Mouse (Mus musculus) C2C12 (cell line): ENCODE data around the gene 1110017D15Rik. TPM values are rescaled to one million over a fixed set of nuclear protein-coding genes. Genes with fewer than 3 reads are reported as not detected.

Experiments
- H3K27me3 ChIP-seq: one replicate; pipeline ENCODE4 v1.6.1; 2011; ENCODE audit not compliant: control insufficient read depth, insufficient read depth, insufficient read length
- H3K36me3 ChIP-seq: one replicate; pipeline ENCODE4 v1.6.1; 2011; ENCODE audit not compliant: control insufficient read depth, insufficient read depth
- H3K4me3 ChIP-seq: one replicate; pipeline ENCODE4 v1.5.1; 2011; ENCODE audit warnings: mild to moderate bottlenecking, control low read depth; ENCODE audit not compliant: poor library complexity, insufficient read depth, severe bottlenecking
- H3K79me2 ChIP-seq: one replicate; pipeline ENCODE4 v1.6.1; 2011; ENCODE audit not compliant: control insufficient read depth, insufficient read depth
- H3K79me3 ChIP-seq: one replicate; pipeline ENCODE4 v1.6.1; 2011; ENCODE audit warnings: low read depth, control low read depth
- H3ac ChIP-seq: one replicate; pipeline ENCODE3; 2011; ENCODE audit warnings: low read depth; ENCODE audit not compliant: control insufficient read depth, insufficient read length
- CEBPB ChIP-seq: IDR thresholded peaks from one replicate; pipeline ENCODE4 v1.6.1; 2011; ENCODE audit warnings: low read depth, mild to moderate bottlenecking, control low read depth, moderate library complexity
- CTCF ChIP-seq: IDR thresholded peaks from one replicate; pipeline ENCODE4 v1.5.1; 2011; ENCODE audit not compliant: control insufficient read depth, insufficient read depth, insufficient read length
- FOSL1 ChIP-seq: IDR thresholded peaks from one replicate; pipeline ENCODE4 v1.8.0; 2011; ENCODE audit warnings: mild to moderate bottlenecking, low read length; ENCODE audit not compliant: poor library complexity, insufficient read depth, severe bottlenecking
- MAX ChIP-seq: IDR thresholded peaks from one replicate; pipeline ENCODE4 v1.6.1; 2011; ENCODE audit warnings: mild to moderate bottlenecking, control low read depth
- MYOD1 ChIP-seq: IDR thresholded peaks from one replicate; pipeline ENCODE4 v1.6.1; 2011; ENCODE audit warnings: low read depth; ENCODE audit not compliant: control insufficient read depth, insufficient read length
- MYOG ChIP-seq: IDR thresholded peaks from one replicate; pipeline ENCODE4 v1.6.1; 2011; ENCODE audit not compliant: control insufficient read depth, insufficient read length; ENCODE audit errors: extremely low read depth
- USF1 ChIP-seq: IDR thresholded peaks from one replicate; pipeline ENCODE4 v1.6.1; 2011; ENCODE audit warnings: low read depth, mild to moderate bottlenecking, control low read depth, moderate library complexity
- polyA plus RNA-seq: library from polyadenylated mRNA; unstranded; fragments of >200 nt; fragmentation: generic; extraction: Trizol; gene quantifications from one replicate; pipeline ENCODE4 v1.2.1, GENCODE M21; 2012; ENCODE audit warnings: missing spikeins

The 1110017D15Rik gene
- polyA plus RNA-seq, 1 experiment: 0.14 TPM

- no peak for TF ChIP-seq MYOD1
- no peak for TF ChIP-seq CEBPB
- no peak for TF ChIP-seq USF1
- TF ChIP-seq FOSL1: no peak
- no peak for TF ChIP-seq MYOG
- no peak for TF ChIP-seq MAX
- TF ChIP-seq CTCF: no peak
- H3K36me3 ChIP-seq: peaks cover 21% of the 10 kb centered on the region
- no peaks in the 10 kb centered on the region for H3K27me3 ChIP-seq
- H3K79me2 ChIP-seq: no peaks in the 10 kb centered on the region
- H3K79me3 ChIP-seq: no peaks in the 10 kb centered on the region
- no peak overlapping the region for H3ac ChIP-seq
- no peak overlapping the region for H3K4me3 ChIP-seq
These were observed 38.2 kb downstream of the 1110017D15Rik start for GRCm38 (mm10) chr4:41478751-41479455.

GRCm38 (mm10) chr4:41477648-41478160 is 39.4 kb downstream of the 1110017D15Rik start:
- Histone ChIP-seq H3K36me3 (peaks cover 21% of the 10 kb centered on the region), H3K4me3 (no peak overlapping the region), H3K79me2 (no peaks in the 10 kb centered on the region), H3K79me3 (no peaks in the 10 kb centered on the region), H3K27me3 (no peaks in the 10 kb centered on the region), H3ac (no peak overlapping the region)
- TF ChIP-seq MYOG: no peak
- TF ChIP-seq MYOD1: no peak
- TF ChIP-seq CTCF: no peak
- no peak for TF ChIP-seq USF1
- no peak for TF ChIP-seq FOSL1

- no peak overlapping the region for H3ac ChIP-seq
- H3K36me3 ChIP-seq: no peaks in the 10 kb centered on the region
- no peaks in the 10 kb centered on the region for H3K79me3 ChIP-seq
- no peaks in the 10 kb centered on the region for H3K27me3 ChIP-seq
- TF ChIP-seq MYOD1 (no peak), MAX (no peak), USF1 (no peak), FOSL1 (no peak), CTCF (no peak), CEBPB (no peak), MYOG (no peak)
- H3K4me3 ChIP-seq: no peak overlapping the region
- no peaks in the 10 kb centered on the region for H3K79me2 ChIP-seq
These were observed 45.8 kb downstream of the 1110017D15Rik start for GRCm38 (mm10) chr4:41471384-41471689.

GRCm38 (mm10) chr4:41470684-41471383 is 46.3 kb downstream of the 1110017D15Rik start:
- TF ChIP-seq MAX (no peak), USF1 (no peak), MYOG (no peak), CTCF (no peak), MYOD1 (no peak), FOSL1 (no peak), CEBPB (no peak)

GRCm38 (mm10) chr4:41470051-41470683 is 47.0 kb downstream of the 1110017D15Rik start:
- Histone ChIP-seq H3K4me3 (no peak overlapping the region), H3K79me2 (no peaks in the 10 kb centered on the region), H3K79me3 (no peaks in the 10 kb centered on the region), H3ac (no peak overlapping the region), H3K36me3 (no peaks in the 10 kb centered on the region), H3K27me3 (no peaks in the 10 kb centered on the region)
- TF ChIP-seq CEBPB (no peak), MYOG (no peak), MAX (no peak), CTCF (no peak), FOSL1 (no peak), USF1 (no peak), MYOD1 (no peak)

More at GRCm38 (mm10) chr4:41470684-41471383, 46.3 kb downstream of the 1110017D15Rik start:
- no peaks in the 10 kb centered on the region for H3K36me3 ChIP-seq
- H3ac ChIP-seq: no peak overlapping the region
- no peak overlapping the region for H3K4me3 ChIP-seq
- no peaks in the 10 kb centered on the region for H3K27me3 ChIP-seq
- no peaks in the 10 kb centered on the region for H3K79me2 ChIP-seq
- H3K79me3 ChIP-seq: no peaks in the 10 kb centered on the region
